11 mouse cellular contexts compared by ENCODE assay signal in genomic region chr1:45021234-45021633, GRCm38 (mm10).
DNase-seq lines count a peak whose midpoint lies in the region; ATAC-seq lines count a peak whose summit lies in the region.
"Had no signal": no experiment of that assay in that cellular context is flagged by ENCODE, and none has a peak within 500 bp of the region (broad histone marks: within the 10 kb centered on the region; RNA-seq: fewer than 3 reads in every experiment).

No protein-coding gene starts in this region.

- H3K27me3 ChIP-seq in midbrain, embryonic 11.5 days (ENCODE audit: control insufficient read depth, insufficient read depth, low read length), result no peaks in the 10 kb centered on the region
- H3K27me3 ChIP-seq in midbrain, embryonic 16.5 days (ENCODE audit: control insufficient read depth, insufficient read depth, low read depth, low read length), result no peaks in the 10 kb centered on the region
- no peaks in the 10 kb centered on the region for H3K27me3 ChIP-seq in heart, embryonic 15.5 days

- no peak overlapping the region for H3K9ac ChIP-seq in midbrain, embryonic 11.5 days (ENCODE audit: low read length)
- no peak overlapping the region for H3K9ac ChIP-seq in midbrain, embryonic 16.5 days (ENCODE audit: low read depth, low read length)
- H3K9ac ChIP-seq in heart, embryonic 15.5 days, result no peak overlapping the region

- no peaks in the 10 kb centered on the region for H3K36me3 ChIP-seq in midbrain, embryonic 11.5 days (ENCODE audit: control insufficient read depth, insufficient read depth, low read length)
- no peaks in the 10 kb centered on the region for H3K36me3 ChIP-seq in midbrain, embryonic 16.5 days (ENCODE audit: control insufficient read depth, insufficient read depth, low read length)
- H3K36me3 ChIP-seq in heart, embryonic 15.5 days, result no peaks in the 10 kb centered on the region
- H3K36me3 ChIP-seq: forebrain, embryonic 10.5 days had no signal

- intact Hi-C loops in gastrocnemius, postnatal 14 days (cut with DNase I; ENCODE audit: low total_unique reads), result no loop called here

- no peak overlapping the region for H3K4me3 ChIP-seq in midbrain, embryonic 11.5 days (ENCODE audit: low read depth, low read length)
- H3K4me3 ChIP-seq in midbrain, embryonic 16.5 days (ENCODE audit: low read depth, low read length), result no peak overlapping the region
- no peak overlapping the region for H3K4me3 ChIP-seq in heart, embryonic 15.5 days
- H3K4me3 ChIP-seq: forebrain, embryonic 10.5 days had no signal

- DNase-seq in gastrocnemius, postnatal 14 days, result peak; percentile 34
- DNase-seq in gastrocnemius, postnatal 10 days, result no peak
- DNase-seq in midbrain, embryonic 11.5 days (ENCODE audit: low spot score, missing footprints), result peak; percentile 84
- peak; percentile 4 for DNase-seq in telencephalon, adult 2 months (ENCODE audit: low read depth, low spot score)
- no peak for DNase-seq in cerebellum, postnatal 10 days
- no peak for DNase-seq in urinary bladder, adult 18-20 months (ENCODE audit: low spot score in 2 of 2)

- no peak overlapping the region for H3K27ac ChIP-seq in midbrain, embryonic 11.5 days (ENCODE audit: low read depth, low read length)
- no peak overlapping the region for H3K27ac ChIP-seq in midbrain, embryonic 16.5 days (ENCODE audit: low read length)
- peak overlapping the region; percentile 58 for H3K27ac ChIP-seq in heart, embryonic 15.5 days
- H3K27ac ChIP-seq: forebrain, embryonic 10.5 days; macrophage had no signal

- H3K4me2 ChIP-seq in midbrain, embryonic 11.5 days, result no peak overlapping the region
- no peak overlapping the region for H3K4me2 ChIP-seq in midbrain, embryonic 16.5 days (ENCODE audit: low read length)
- H3K4me2 ChIP-seq in heart, embryonic 15.5 days, result no peak overlapping the region

- WGBS in midbrain, embryonic 11.5 days, result 63% methylated on average over 2 of the region's 2 CpGs
- WGBS in midbrain, embryonic 16.5 days, result 56% methylated on average over 2 of the region's 2 CpGs
- WGBS in heart, embryonic 15.5 days, result 53% methylated on average over 2 of the region's 2 CpGs

- no peaks in the 10 kb centered on the region for H3K4me1 ChIP-seq in midbrain, embryonic 11.5 days (ENCODE audit: control insufficient read depth, insufficient read depth, low read length)
- no peaks in the 10 kb centered on the region for H3K4me1 ChIP-seq in midbrain, embryonic 16.5 days (ENCODE audit: control insufficient read depth, insufficient read depth, low read length)
- peaks cover 5% of the 10 kb centered on the region for H3K4me1 ChIP-seq in heart, embryonic 15.5 days (replicated peaks)
- H3K4me1 ChIP-seq: forebrain, embryonic 10.5 days had no signal

- H3K9me3 ChIP-seq in midbrain, embryonic 11.5 days (ENCODE audit: control insufficient read depth, low read length), result no peaks in the 10 kb centered on the region
- H3K9me3 ChIP-seq in midbrain, embryonic 16.5 days (replicated peaks; ENCODE audit: control insufficient read depth, low read length, poor library complexity, severe bottlenecking), result 0 out of 2 replicates have a peak, but pooled peaks cover 2% of the 10 kb centered on the region
- H3K9me3 ChIP-seq in heart, embryonic 15.5 days (replicated peaks), result no peaks in the 10 kb centered on the region

- ATAC-seq in midbrain, embryonic 11.5 days (ENCODE audit: low FRiP score), result no peak
- ATAC-seq in midbrain, embryonic 16.5 days, result no peak
- ATAC-seq in heart, embryonic 15.5 days (replicated peaks; ENCODE audit: insufficient number of reproducible peaks, insufficient read depth, low FRiP score, low read depth), result no peak
- ATAC-seq: hindbrain, embryonic 16.5 days had no signal

Comparison
In these comparisons a context has a peak if more than half of its experiments do, and no peak if none do; other contexts are left out.
1. DNase-seq: peak in gastrocnemius, postnatal 14 days (single experiment), midbrain, embryonic 11.5 days (single experiment) and telencephalon, adult 2 months (single experiment); none in gastrocnemius, postnatal 10 days (single experiment), cerebellum, postnatal 10 days (0 of 2) and urinary bladder, adult 18-20 months (0 of 2).